Mouse (Mus musculus) midbrain, embryonic 12.5 days (tissue): ENCODE results near the gene Slc18a3. TPM values are rescaled to one million over a fixed set of nuclear protein-coding genes. Genes with fewer than 3 reads are reported as not detected.

Source experiments
- ATAC-seq: fragments of 200-750 bp; cut with Nextera tagmentation; 2 replicates; pipeline ENCODE4 v1.8.0; 2017; ENCODE audit warnings: low read depth, moderate TSS enrichment, moderate library complexity; ENCODE audit not compliant: low FRiP score
- H3K27ac ChIP-seq: fragments of 300-500 bp; sonication (generic); replicated peaks from 2 replicates; pipeline ENCODE4 v1.5.1; 2016; ENCODE audit warnings: mild to moderate bottlenecking
- H3K27me3 ChIP-seq: fragments of 300-500 bp; sonication (generic); 2 replicates; pipeline ENCODE4 v1.6.1; 2016; ENCODE audit warnings: mild to moderate bottlenecking
- H3K36me3 ChIP-seq: fragments of 300-500 bp; sonication (generic); 2 replicates; pipeline ENCODE4 v1.6.1; 2016
- H3K4me1 ChIP-seq: fragments of 300-500 bp; sonication (generic); 2 replicates; pipeline ENCODE4 v1.6.1; 2016
- H3K4me2 ChIP-seq: fragments of 300-500 bp; sonication (generic); replicated peaks from 2 replicates; pipeline ENCODE4 v1.6.1; 2016; ENCODE audit warnings: mild to moderate bottlenecking, moderate library complexity
- H3K4me3 ChIP-seq: fragments of 300-500 bp; sonication (generic); 2 replicates; pipeline ENCODE4 v1.5.1; 2016; ENCODE audit warnings: mild to moderate bottlenecking
- H3K9ac ChIP-seq: fragments of 300-500 bp; sonication (generic); replicated peaks from 2 replicates; pipeline ENCODE4 v1.6.1; 2016; ENCODE audit warnings: mild to moderate bottlenecking, moderate library complexity
- H3K9me3 ChIP-seq: fragments of 300-500 bp; sonication (generic); 2 replicates; pipeline ENCODE4 v1.6.1; 2016; ENCODE audit warnings: mild to moderate bottlenecking
- WGBS: fragments of 180-500 bp; shearing (Covaris S2); methylation state at CpG from one replicate; pipeline ENCODE4 v1.1.7; 2016; 5-methylcytosine and 5-hydroxymethylcytosine counted together
- polyA plus RNA-seq: library from polyadenylated mRNA; unstranded; fragments of >200 nt; fragmentation: Nextera tagmentation; extraction: Ambion mirVana; gene quantifications from 2 replicates; pipeline ENCODE4 v1.2.1, GENCODE M21; 2016

Gene Slc18a3
- polyA plus RNA-seq, 1 experiment from 2014 or later, result 1.5 TPM

GRCm38 (mm10) chr14:32496115-32496850 is 31.6 kb upstream of the Slc18a3 start:
- Histone ChIP-seq H3K27me3 (no peaks in the 10 kb centered on the region; the same call in 1 of the 2 replicates), H3K4me1 (0 out of 2 replicates have a peak, but pooled peaks cover 4% of the 10 kb centered on the region), H3K4me2 (no peak overlapping the region), H3K9me3 (no peaks in the 10 kb centered on the region), H3K9ac (no peak overlapping the region), H3K27ac (no peak overlapping the region), H3K4me3 (no peak overlapping the region), H3K36me3 (no peaks in the 10 kb centered on the region)
- 79% methylated on average over 8 of the region's 8 CpGs for WGBS
- no peak for ATAC-seq

- Histone ChIP-seq H3K4me2 (peak overlapping the region; percentile 38), H3K27ac (no peak overlapping the region), H3K27me3 (no peaks in the 10 kb centered on the region; the same call in 1 of the 2 replicates), H3K4me3 (peak overlapping the region; percentile 19), H3K36me3 (no peaks in the 10 kb centered on the region), H3K9ac (0 out of 2 replicates have a peak overlapping the region, but pooled peaks have one; percentile 8), H3K9me3 (no peaks in the 10 kb centered on the region), H3K4me1 (0 out of 2 replicates have a peak, but pooled peaks cover 4% of the 10 kb centered on the region)
- WGBS, result 22% methylated on average over 13 of the region's 13 CpGs
- no peak for ATAC-seq
Observed at GRCm38 (mm10) chr14:32492521-32492920, 27.9 kb upstream of the Slc18a3 start.

GRCm38 (mm10) chr14:32482061-32482460 is 17.4 kb upstream of the Slc18a3 start:
- no peaks in the 10 kb centered on the region for H3K4me1 ChIP-seq
- no peaks in the 10 kb centered on the region for H3K36me3 ChIP-seq
- H3K4me3 ChIP-seq, result no peak overlapping the region
- no peak for ATAC-seq
- no peak overlapping the region for H3K9ac ChIP-seq
- WGBS, result 10% methylated on average over 3 of the region's 3 CpGs
- no peaks in the 10 kb centered on the region for H3K9me3 ChIP-seq
- H3K4me2 ChIP-seq, result no peak overlapping the region
- H3K27me3 ChIP-seq, result no peaks in the 10 kb centered on the region; the same call in 1 of the 2 replicates
- H3K27ac ChIP-seq, result no peak overlapping the region

GRCm38 (mm10) chr14:32477581-32477980 is 12.9 kb upstream of the Slc18a3 start:
- H3K4me2 ChIP-seq, result no peak overlapping the region
- H3K9ac ChIP-seq, result no peak overlapping the region
- whole genome bisulfite sequencing, result 59% methylated on average over 1 of the region's 1 CpGs
- no peak for ATAC-seq
- H3K27ac ChIP-seq, result no peak overlapping the region
- no peaks in the 10 kb centered on the region for H3K9me3 ChIP-seq
- no peaks in the 10 kb centered on the region for H3K4me1 ChIP-seq
- no peak overlapping the region for H3K4me3 ChIP-seq
- no peaks in the 10 kb centered on the region for H3K36me3 ChIP-seq
- no peaks in the 10 kb centered on the region for H3K27me3 ChIP-seq

GRCm38 (mm10) chr14:32476559-32476958 is 11.9 kb upstream of the Slc18a3 start:
- 78% methylated on average over 6 of the region's 6 CpGs for WGBS

GRCm38 (mm10) chr14:32472996-32473395 is 8.3 kb upstream of the Slc18a3 start:
- peaks cover 17% of the 10 kb centered on the region for H3K27me3 ChIP-seq
- 16% methylated on average over 4 of the region's 4 CpGs for WGBS
- H3K27ac ChIP-seq, result no peak overlapping the region
- no peaks in the 10 kb centered on the region for H3K9me3 ChIP-seq
- no peaks in the 10 kb centered on the region for H3K4me1 ChIP-seq
- no peak overlapping the region for H3K9ac ChIP-seq
- H3K36me3 ChIP-seq, result no peaks in the 10 kb centered on the region
- H3K4me3 ChIP-seq, result no peak overlapping the region
- no peak overlapping the region for H3K4me2 ChIP-seq
- ATAC-seq, result peak; percentile 19; the same call in 1 of the 2 replicates

More at GRCm38 (mm10) chr14:32476559-32476958, 11.9 kb upstream of the Slc18a3 start:
- Histone ChIP-seq H3K4me2 (no peak overlapping the region), H3K4me1 (no peaks in the 10 kb centered on the region), H3K9ac (no peak overlapping the region), H3K36me3 (no peaks in the 10 kb centered on the region), H3K27me3 (no peaks in the 10 kb centered on the region), H3K27ac (no peak overlapping the region), H3K9me3 (no peaks in the 10 kb centered on the region), H3K4me3 (no peak overlapping the region)
- no peak for ATAC-seq

GRCm38 (mm10) chr14:32467606-32468005 is 3.0 kb upstream of the Slc18a3 start:
- no peaks in the 10 kb centered on the region for H3K36me3 ChIP-seq
- H3K9ac ChIP-seq, result no peak overlapping the region
- H3K9me3 ChIP-seq, result no peaks in the 10 kb centered on the region
- no peak overlapping the region for H3K27ac ChIP-seq
- no peak for ATAC-seq
- 8% methylated on average over 5 of the region's 5 CpGs for WGBS
- H3K4me1 ChIP-seq, result peaks cover 30% of the 10 kb centered on the region
- no peak overlapping the region for H3K4me3 ChIP-seq
- peaks cover 68% of the 10 kb centered on the region for H3K27me3 ChIP-seq
- no peak overlapping the region for H3K4me2 ChIP-seq

- H3K4me2 ChIP-seq, result peak within 1 kb of the TSS; percentile 68
- peak within 1 kb of the TSS; percentile 7; the same call in 1 of the 2 replicates for H3K9ac ChIP-seq
- H3K36me3 ChIP-seq, result no peaks in the 10 kb centered on the region
- peaks cover 31% of the 10 kb centered on the region for H3K4me1 ChIP-seq
- no peaks in the 10 kb centered on the region for H3K9me3 ChIP-seq
- 12% methylated on average over 13 of the region's 13 CpGs for WGBS
- peaks cover 85% of the 10 kb centered on the region for H3K27me3 ChIP-seq
- peak within 1 kb of the TSS; percentile 44 for H3K4me3 ChIP-seq
- no peak within 1 kb of the TSS for H3K27ac ChIP-seq
- ATAC-seq, result no peak
Observed at GRCm38 (mm10) chr14:32465889-32466288, 1.2 kb upstream of the Slc18a3 start, which contains the start of gene Chat. Gene Chat (minus strand): TSS chr14:32465989.

- Histone ChIP-seq H3K9ac (no peak overlapping the region), H3K27ac (no peak overlapping the region), H3K9me3 (no peaks in the 10 kb centered on the region), H3K4me1 (peaks cover 33% of the 10 kb centered on the region), H3K36me3 (no peaks in the 10 kb centered on the region), H3K27me3 (peaks cover 89% of the 10 kb centered on the region), H3K4me3 (peak overlapping the region; percentile 44; the same call in 1 of the 2 replicates), H3K4me2 (peak overlapping the region; percentile 68)
- 0 out of 2 replicates have a peak, but pooled peaks have one; percentile 19 for ATAC-seq
- WGBS, result 0% methylated on average over 6 of the region's 11 CpGs
Observed at GRCm38 (mm10) chr14:32465506-32465870, 838 bp upstream of the Slc18a3 start.

- 3% methylated on average over 74 of the region's 74 CpGs for WGBS
Observed at GRCm38 (mm10) chr14:32463211-32464040, 1.2 kb downstream of the Slc18a3 start.

GRCm38 (mm10) chr14:32452552-32452951 is 12.1 kb downstream of the Slc18a3 start:
- H3K9me3 ChIP-seq, result no peaks in the 10 kb centered on the region
- ATAC-seq, result no peak
- peaks cover 4% of the 10 kb centered on the region; the same call in 1 of the 2 replicates for H3K4me1 ChIP-seq
- H3K27ac ChIP-seq, result no peak overlapping the region
- H3K4me3 ChIP-seq, result no peak overlapping the region
- 34% methylated on average over 4 of the region's 4 CpGs for WGBS
- no peaks in the 10 kb centered on the region for H3K36me3 ChIP-seq
- no peak overlapping the region for H3K9ac ChIP-seq
- peaks cover 20% of the 10 kb centered on the region for H3K27me3 ChIP-seq
- H3K4me2 ChIP-seq, result no peak overlapping the region

More at GRCm38 (mm10) chr14:32463211-32464040, 1.2 kb downstream of the Slc18a3 start:
- H3K9me3 ChIP-seq, result no peaks in the 10 kb centered on the region
- H3K36me3 ChIP-seq, result no peaks in the 10 kb centered on the region
- H3K27me3 ChIP-seq, result peaks cover 97% of the 10 kb centered on the region
- peaks cover 34% of the 10 kb centered on the region for H3K4me1 ChIP-seq
- ATAC-seq, result no peak
- no peak overlapping the region for H3K27ac ChIP-seq
- peak overlapping the region; percentile 68 for H3K4me2 ChIP-seq
- peak overlapping the region; percentile 44 for H3K4me3 ChIP-seq
- no peak overlapping the region for H3K9ac ChIP-seq

- 94% methylated on average over 6 of the region's 6 CpGs for WGBS
- H3K9me3 ChIP-seq, result no peaks in the 10 kb centered on the region
- no peak overlapping the region for H3K4me3 ChIP-seq
Observed at GRCm38 (mm10) chr14:32446989-32447388, 17.7 kb downstream of the Slc18a3 start.

More at GRCm38 (mm10) chr14:32446989-32447388, 17.7 kb downstream of the Slc18a3 start:
- H3K27me3 ChIP-seq, result peaks cover 2% of the 10 kb centered on the region
- no peak overlapping the region for H3K27ac ChIP-seq
- no peak overlapping the region for H3K4me2 ChIP-seq
- H3K9ac ChIP-seq, result no peak overlapping the region
- H3K36me3 ChIP-seq, result no peaks in the 10 kb centered on the region
- no peak for ATAC-seq
- 0 out of 2 replicates have a peak, but pooled peaks cover 8% of the 10 kb centered on the region for H3K4me1 ChIP-seq
